Mouse (Mus musculus): ENCODE measurements at regions not wholly inside any gene's neighbourhood (a gene's known extent, or its start where the extent isn't known, plus 50 kb on each side); places are given as distances from the start of the nearest gene placed in this dataset.

- no peak for ATAC-seq (ENCODE audit: low FRiP score, low read depth)
- no peaks in the 10 kb centered on the region for H3K4me1 ChIP-seq
- H3K9ac ChIP-seq, result no peak overlapping the region
- H3K4me2 ChIP-seq (replicated peaks), result no peak overlapping the region
- no peak overlapping the region for H3K27ac ChIP-seq
- no peaks in the 10 kb centered on the region for H3K27me3 ChIP-seq (replicated peaks)
- no peaks in the 10 kb centered on the region for H3K9me3 ChIP-seq
- no peaks in the 10 kb centered on the region for H3K36me3 ChIP-seq
- WGBS, result 90% methylated on average over 8 of the region's 8 CpGs
- no peak overlapping the region for H3K4me3 ChIP-seq
Measured at GRCm38 (mm10) chr19:27492468-27492867, 62.8 kb upstream of the Pum3 start.

DNA sequence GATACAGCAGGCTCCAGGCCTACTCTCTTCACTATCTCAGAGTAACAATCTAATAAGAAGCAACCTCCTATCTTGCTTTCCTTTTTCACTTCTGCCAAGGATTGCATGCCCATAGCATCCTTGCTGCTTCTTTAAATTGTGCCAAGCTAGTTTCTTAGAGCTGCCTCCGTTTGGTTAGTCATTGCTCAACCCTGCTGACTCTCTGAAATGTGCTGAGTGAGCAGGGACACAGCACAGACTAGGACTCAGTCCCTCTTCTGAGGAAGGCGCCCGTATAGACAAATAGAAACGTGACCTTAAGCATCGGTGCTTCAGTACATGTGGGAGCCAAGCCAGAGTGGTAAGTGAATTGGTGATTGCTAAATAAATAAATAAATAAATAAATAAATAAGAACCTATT, 62.2 kb upstream of the Pum3 start:
- ATAC-seq (ENCODE audit: low FRiP score, low read depth), result no peak
- Histone ChIP-seq H3K4me2 (replicated peaks) (no peak overlapping the region), H3K9me3 (no peaks in the 10 kb centered on the region), H3K36me3 (no peaks in the 10 kb centered on the region), H3K9ac (no peak overlapping the region), H3K4me1 (no peaks in the 10 kb centered on the region), H3K27me3 (replicated peaks) (no peaks in the 10 kb centered on the region), H3K4me3 (no peak overlapping the region), H3K27ac (no peak overlapping the region)
- WGBS, result 92% methylated on average over 5 of the region's 5 CpGs

DNA sequence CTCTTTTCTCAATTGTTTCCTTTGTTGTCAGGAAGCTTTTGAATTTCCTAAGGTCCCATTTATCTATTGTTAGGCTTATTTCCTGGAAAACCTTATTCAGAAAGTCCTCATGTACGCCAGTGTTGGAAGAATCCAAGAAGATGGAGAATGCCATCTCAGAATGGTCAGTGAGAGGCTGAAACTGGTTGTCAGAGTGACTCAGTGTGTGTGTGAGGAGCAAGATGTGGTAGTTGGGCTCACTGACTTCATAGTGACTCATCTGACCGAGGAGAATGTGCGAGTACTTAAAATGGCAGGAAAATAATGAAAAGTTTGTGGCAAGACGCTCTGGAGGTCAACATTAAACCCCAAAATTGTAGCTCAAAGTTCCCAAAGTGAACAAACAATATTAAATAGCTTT, 59.4 kb upstream of the Pum3 start:
- Histone ChIP-seq H3K4me3 (no peak overlapping the region), H3K36me3 (no peaks in the 10 kb centered on the region), H3K4me1 (no peaks in the 10 kb centered on the region), H3K27ac (no peak overlapping the region), H3K27me3 (replicated peaks) (no peaks in the 10 kb centered on the region), H3K9ac (no peak overlapping the region), H3K9me3 (no peaks in the 10 kb centered on the region), H3K4me2 (replicated peaks) (no peak overlapping the region)
- no peak for ATAC-seq (ENCODE audit: low FRiP score, low read depth)
- 79% methylated on average over 4 of the region's 4 CpGs for WGBS

Measured in neural tube, embryonic 12.5 days (tissue).